ENCODE assay signal across 10 mouse cellular contexts in genomic region chr1:88262255-88262654, GRCm38 (mm10). TPM values are rescaled to one million over a fixed set of nuclear protein-coding genes. Genes with fewer than 3 reads are reported as not detected.
DNase-seq lines count a peak whose midpoint lies in the region; ATAC-seq and TF ChIP-seq lines count a peak whose summit lies in the region.
"Had no signal": no experiment of that assay in that cellular context is flagged by ENCODE, and none has a peak within 500 bp of the region (broad histone marks: within the 10 kb centered on the region; RNA-seq: fewer than 3 reads in every experiment).

No protein-coding gene starts in this region.

- peaks cover 82% of the 10 kb centered on the region for H3K36me3 ChIP-seq in forebrain, postnatal 0 days (ENCODE audit: insufficient read depth)
- H3K36me3 ChIP-seq in forebrain, embryonic 10.5 days (replicated peaks): peaks cover 80% of the 10 kb centered on the region
- peaks cover 59% of the 10 kb centered on the region for H3K36me3 ChIP-seq in neural tube, embryonic 14.5 days (ENCODE audit: control insufficient read depth, insufficient read depth, low read length)
- H3K36me3 ChIP-seq in intestine, postnatal 0 days (ENCODE audit: control insufficient read depth, insufficient read depth): peaks cover 80% of the 10 kb centered on the region

- DNase-seq in forebrain, postnatal 0 days: peak; percentile 45
- DNase-seq in forebrain, embryonic 10.5 days (ENCODE audit: extremely low spot score, low spot score): no peak
- DNase-seq in neural tube, embryonic 10.5 days (ENCODE audit: extremely low spot score, low spot score): no peak
- DNase-seq in urinary bladder, adult 18-20 months (ENCODE audit: low spot score in 2 of 2): peak; percentile 97 to 98
- no peak for DNase-seq in cerebellum, adult 8-10 months
- DNase-seq in layer of hippocampus, postnatal 14 days (ENCODE audit: low spot score in 2 of 2): no peak

- H3K9me3 ChIP-seq in forebrain, postnatal 0 days (ENCODE audit: low read length): peaks cover 8% of the 10 kb centered on the region
- peaks cover 99% of the 10 kb centered on the region for H3K9me3 ChIP-seq in forebrain, embryonic 10.5 days
- peaks cover 12% of the 10 kb centered on the region for H3K9me3 ChIP-seq in neural tube, embryonic 14.5 days (ENCODE audit: control insufficient read depth, low read length)
- no peaks in the 10 kb centered on the region for H3K9me3 ChIP-seq in intestine, postnatal 0 days (ENCODE audit: control insufficient read depth)
- H3K9me3 ChIP-seq: heart, embryonic 15.5 days had no signal

- no peak overlapping the region for H3K4me2 ChIP-seq in forebrain, postnatal 0 days (ENCODE audit: low read depth)
- no peak overlapping the region for H3K4me2 ChIP-seq in neural tube, embryonic 14.5 days (ENCODE audit: low read depth, low read length)
- H3K4me2 ChIP-seq in intestine, postnatal 0 days (replicated peaks; ENCODE audit: low read depth): no peak overlapping the region
- H3K4me2 ChIP-seq: heart, embryonic 15.5 days; neural tube, embryonic 13.5 days had no signal

- no peak overlapping the region for H3K27ac ChIP-seq in forebrain, postnatal 0 days (ENCODE audit: low read depth, low read length)
- H3K27ac ChIP-seq in forebrain, embryonic 10.5 days: no peak overlapping the region
- H3K27ac ChIP-seq in neural tube, embryonic 14.5 days (ENCODE audit: low read depth, low read length): no peak overlapping the region
- H3K27ac ChIP-seq in intestine, postnatal 0 days (ENCODE audit: low read depth, low read length): peak overlapping the region; percentile 1; the same call in 1 of the 2 replicates
- H3K27ac ChIP-seq: heart, embryonic 15.5 days; neural tube, embryonic 13.5 days had no signal

- TF ChIP-seq CTCF in forebrain, postnatal 0 days (IDR thresholded peaks at IDR 0.05; ENCODE audit: low read depth): no peak
- no peak for TF ChIP-seq CTCF in intestine, postnatal 0 days (IDR thresholded peaks at IDR 0.05; ENCODE audit: low read depth)

- no peak overlapping the region for H3K9ac ChIP-seq in forebrain, postnatal 0 days
- H3K9ac ChIP-seq in neural tube, embryonic 14.5 days (replicated peaks; ENCODE audit: low read depth, low read length): no peak overlapping the region
- no peak overlapping the region for H3K9ac ChIP-seq in intestine, postnatal 0 days (ENCODE audit: low read depth, low read length)
- H3K9ac ChIP-seq: heart, embryonic 15.5 days; neural tube, embryonic 13.5 days had no signal

- no peaks in the 10 kb centered on the region for H3K4me1 ChIP-seq in forebrain, postnatal 0 days (ENCODE audit: insufficient read depth)
- no peaks in the 10 kb centered on the region for H3K4me1 ChIP-seq in forebrain, embryonic 10.5 days
- no peaks in the 10 kb centered on the region for H3K4me1 ChIP-seq in neural tube, embryonic 14.5 days (ENCODE audit: control insufficient read depth, insufficient read depth, low read length)
- H3K4me1 ChIP-seq in intestine, postnatal 0 days (replicated peaks; ENCODE audit: control insufficient read depth, insufficient read depth, low read length): peaks cover 8% of the 10 kb centered on the region

- no peaks in the 10 kb centered on the region for H3K27me3 ChIP-seq in forebrain, postnatal 0 days (ENCODE audit: insufficient read depth, low read length)
- H3K27me3 ChIP-seq in forebrain, embryonic 10.5 days (ENCODE audit: poor library complexity, severe bottlenecking): no peaks in the 10 kb centered on the region
- H3K27me3 ChIP-seq in neural tube, embryonic 14.5 days (ENCODE audit: control insufficient read depth, insufficient read depth, low read length): no peaks in the 10 kb centered on the region
- no peaks in the 10 kb centered on the region for H3K27me3 ChIP-seq in intestine, postnatal 0 days (replicated peaks; ENCODE audit: control insufficient read depth, insufficient read depth, low read length)
- H3K27me3 ChIP-seq: heart, embryonic 15.5 days; neural tube, embryonic 13.5 days had no signal

- ATAC-seq in forebrain, postnatal 0 days: no peak
- ATAC-seq in neural tube, embryonic 14.5 days (ENCODE audit: low read depth): peak; percentile 10; the same call in 1 of the 2 replicates
- ATAC-seq in intestine, postnatal 0 days: no peak

- no peak overlapping the region for H3K4me3 ChIP-seq in forebrain, postnatal 0 days (ENCODE audit: low read depth, low read length)
- H3K4me3 ChIP-seq in forebrain, embryonic 10.5 days: no peak overlapping the region
- H3K4me3 ChIP-seq in neural tube, embryonic 14.5 days (ENCODE audit: low read depth, low read length): no peak overlapping the region
- H3K4me3 ChIP-seq in intestine, postnatal 0 days (ENCODE audit: low read depth, low read length): no peak overlapping the region
- H3K4me3 ChIP-seq: heart, embryonic 15.5 days; neural tube, embryonic 13.5 days had no signal

- 81% methylated on average over 4 of the region's 4 CpGs for whole genome bisulfite sequencing in forebrain, postnatal 0 days
- WGBS in forebrain, embryonic 10.5 days: 89% methylated on average over 4 of the region's 4 CpGs
- WGBS in neural tube, embryonic 14.5 days: 80% methylated on average over 4 of the region's 4 CpGs
- WGBS in intestine, postnatal 0 days: 75% methylated on average over 4 of the region's 4 CpGs

RNA-seq across cellular contexts. Expression of gene Hjurp, which starts 15.2 kb away (rescaled TPM):
- 77.6 and 88.0 TPM in 2 replicates for total RNA-seq in forebrain, postnatal 0 days (2014; rRNA removed)
- 24.5 and 40.0 TPM in 2 replicates for polyA plus RNA-seq in forebrain, postnatal 0 days (2015; fragmentation: Nextera tagmentation; extraction: Ambion mirVana)
- polyA plus RNA-seq in forebrain, embryonic 10.5 days (2016; fragmentation: Nextera tagmentation; extraction: Ambion mirVana): 223 and 224 TPM in 2 replicates
- polyA plus RNA-seq in neural tube, embryonic 14.5 days (2014; fragmentation: Nextera tagmentation; extraction: Ambion mirVana): 55.8 and 71.7 TPM in 2 replicates
- polyA plus RNA-seq in intestine, postnatal 0 days (2015; fragmentation: Nextera tagmentation; extraction: Ambion mirVana): 29.1 and 30.8 TPM in 2 replicates
- total RNA-seq in layer of hippocampus, postnatal 14 days (2021): 10 to 100 TPM; 36.0 to 37.2 TPM

RNA-seq across cellular contexts. Expression of gene Trpm8, which starts 15.2 kb away (rescaled TPM):
- total RNA-seq in forebrain, postnatal 0 days (2014; rRNA removed): 0.38 TPM in 2 replicates
- polyA plus RNA-seq in forebrain, postnatal 0 days (2015; fragmentation: Nextera tagmentation; extraction: Ambion mirVana): 0.19 and 0.36 TPM in 2 replicates
- polyA plus RNA-seq in forebrain, embryonic 10.5 days (2016; fragmentation: Nextera tagmentation; extraction: Ambion mirVana): not detected in 2 replicates
- polyA plus RNA-seq in neural tube, embryonic 14.5 days (2014; fragmentation: Nextera tagmentation; extraction: Ambion mirVana): 0.07 TPM in 1 of 2 replicates, not detected in the other
- polyA plus RNA-seq in intestine, postnatal 0 days (2015; fragmentation: Nextera tagmentation; extraction: Ambion mirVana): not detected in 2 replicates
- total RNA-seq in layer of hippocampus, postnatal 14 days (2021): under 1 TPM; 0.25 to 0.57 TPM
- polyA plus RNA-seq: heart, embryonic 15.5 days had no signal

RNA-seq across cellular contexts. Expression of gene Mroh2a, which starts 35.5 kb away (rescaled TPM):
- 0.23 TPM in 1 of 2 replicates, not detected in the other for total RNA-seq in forebrain, postnatal 0 days (2014; rRNA removed)
- 0.35 and 0.36 TPM in 2 replicates for polyA plus RNA-seq in forebrain, postnatal 0 days (2015; fragmentation: Nextera tagmentation; extraction: Ambion mirVana)
- polyA plus RNA-seq in forebrain, embryonic 10.5 days (2016; fragmentation: Nextera tagmentation; extraction: Ambion mirVana): 1.3 and 1.4 TPM in 2 replicates
- polyA plus RNA-seq in neural tube, embryonic 14.5 days (2014; fragmentation: Nextera tagmentation; extraction: Ambion mirVana): 0.71 and 0.95 TPM in 2 replicates
- polyA plus RNA-seq in intestine, postnatal 0 days (2015; fragmentation: Nextera tagmentation; extraction: Ambion mirVana): 0.29 and 0.94 TPM in 2 replicates
- total RNA-seq in layer of hippocampus, postnatal 14 days (2021): under 1 TPM; 0.12 to 0.17 TPM

RNA-seq across cellular contexts. Expression of gene Ugt1a1, which starts 50.5 kb away (rescaled TPM):
- total RNA-seq in forebrain, postnatal 0 days (2014; rRNA removed): 0.14 TPM in 1 of 2 replicates, not detected in the other
- polyA plus RNA-seq in forebrain, postnatal 0 days (2015; fragmentation: Nextera tagmentation; extraction: Ambion mirVana): not detected in 2 replicates
- polyA plus RNA-seq in forebrain, embryonic 10.5 days (2016; fragmentation: Nextera tagmentation; extraction: Ambion mirVana): 0.07 TPM in 1 of 2 replicates, not detected in the other
- polyA plus RNA-seq in neural tube, embryonic 14.5 days (2014; fragmentation: Nextera tagmentation; extraction: Ambion mirVana): not detected in 2 replicates
- 80.7 and 84.0 TPM in 2 replicates for polyA plus RNA-seq in intestine, postnatal 0 days (2015; fragmentation: Nextera tagmentation; extraction: Ambion mirVana)
- not detected for total RNA-seq in layer of hippocampus, postnatal 14 days (2021)
- polyA plus RNA-seq: heart, embryonic 15.5 days; neural tube, embryonic 13.5 days had no signal

RNA-seq across cellular contexts. Expression of gene Dnajb3, which starts 56.7 kb away (rescaled TPM):
- 5.3 and 6.6 TPM in 2 replicates for total RNA-seq in forebrain, postnatal 0 days (2014; rRNA removed)
- polyA plus RNA-seq in forebrain, postnatal 0 days (2015; fragmentation: Nextera tagmentation; extraction: Ambion mirVana): 10.7 and 12.4 TPM in 2 replicates
- polyA plus RNA-seq in forebrain, embryonic 10.5 days (2016; fragmentation: Nextera tagmentation; extraction: Ambion mirVana): 8.5 and 9.5 TPM in 2 replicates
- polyA plus RNA-seq in neural tube, embryonic 14.5 days (2014; fragmentation: Nextera tagmentation; extraction: Ambion mirVana): 12.4 and 13.3 TPM in 2 replicates
- 11.5 and 13.7 TPM in 2 replicates for polyA plus RNA-seq in intestine, postnatal 0 days (2015; fragmentation: Nextera tagmentation; extraction: Ambion mirVana)
- 1 to 10 TPM; 1.7 to 3.1 TPM for total RNA-seq in layer of hippocampus, postnatal 14 days (2021)

Comparison
In these comparisons a context has a peak if more than half of its experiments do, and no peak if none do; other contexts are left out.
1. DNase-seq: peak in forebrain, postnatal 0 days (single experiment) and urinary bladder, adult 18-20 months (2 of 2); none in forebrain, embryonic 10.5 days (single experiment), neural tube, embryonic 10.5 days (single experiment), cerebellum, adult 8-10 months (single experiment) and layer of hippocampus, postnatal 14 days (0 of 2).